Mouse (Mus musculus): ENCODE measurements around the gene Hsd17b13.
"Not testable (repeated sequence)": the region's sequence is repeated elsewhere in the genome, so short reads cannot be mapped to it uniquely, and the experiment has no call there.

Hsd17b13 gene

DNA sequence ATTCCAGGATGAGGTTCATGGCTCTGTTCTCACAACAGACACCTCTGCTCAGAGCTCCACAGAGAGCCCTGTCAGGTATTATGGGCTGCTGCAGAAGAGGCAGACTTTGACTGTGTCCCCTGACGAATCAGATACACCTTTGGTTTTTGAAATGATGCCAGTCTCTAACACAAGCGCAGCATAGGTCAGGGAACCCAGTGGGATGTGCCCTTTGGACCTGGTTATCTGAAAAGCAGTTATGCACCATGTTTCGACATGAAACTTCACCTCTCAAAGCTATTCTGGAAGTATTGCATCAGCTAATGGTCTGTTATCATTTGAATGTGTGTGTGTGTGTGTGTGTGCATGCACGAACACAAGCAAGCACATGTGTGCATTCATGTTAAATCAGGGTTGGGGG lies at the start of gene Hsd17b13:
Gene Hsd17b13, minus strand, starts transcription at position 114 of the 400 bp plus-strand sequence.
- no peak for DNase-seq (ENCODE audit: low read depth, low spot score)

- DNase-seq (ENCODE audit: low read depth, low spot score) = no peak
These were observed 48.1 kb upstream of the Hsd17b13 start for GRCm38 (mm10) chr5:104025245-104025854.

GRCm38 (mm10) chr5:104024762-104025161 lies 47.6 kb upstream of the Hsd17b13 start:
- no peak for DNase-seq (ENCODE audit: low read depth, low spot score)

DNA sequence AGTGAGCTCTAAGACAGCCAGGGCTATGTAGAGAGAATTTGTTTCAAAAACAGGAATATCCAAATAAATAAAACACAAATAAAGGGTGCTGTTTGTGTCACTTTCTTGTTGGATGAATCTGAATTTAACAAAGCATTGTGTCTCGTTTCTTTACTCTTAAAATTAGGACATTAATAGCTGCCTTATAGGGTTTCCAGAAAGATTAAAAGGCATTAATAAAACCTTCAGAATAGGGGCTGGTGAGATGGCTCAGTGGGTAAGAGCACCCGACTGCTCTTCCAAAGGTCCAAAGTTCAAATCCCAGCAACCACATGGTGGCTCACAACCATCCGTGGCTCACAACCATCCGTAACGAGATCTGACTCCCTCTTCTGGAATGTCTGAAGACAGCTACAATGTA lies 47.0 kb upstream of the Hsd17b13 start:
- not testable (repeated sequence) for DNase-seq (ENCODE audit: low read depth, low spot score)

GRCm38 (mm10) chr5:104023289-104024020 lies 46.2 kb upstream of the Hsd17b13 start:
- no peak for DNase-seq (ENCODE audit: low read depth, low spot score)

GRCm38 (mm10) chr5:104022558-104022957 lies 45.3 kb upstream of the Hsd17b13 start:
- no peak for DNase-seq (ENCODE audit: low read depth, low spot score)

DNA sequence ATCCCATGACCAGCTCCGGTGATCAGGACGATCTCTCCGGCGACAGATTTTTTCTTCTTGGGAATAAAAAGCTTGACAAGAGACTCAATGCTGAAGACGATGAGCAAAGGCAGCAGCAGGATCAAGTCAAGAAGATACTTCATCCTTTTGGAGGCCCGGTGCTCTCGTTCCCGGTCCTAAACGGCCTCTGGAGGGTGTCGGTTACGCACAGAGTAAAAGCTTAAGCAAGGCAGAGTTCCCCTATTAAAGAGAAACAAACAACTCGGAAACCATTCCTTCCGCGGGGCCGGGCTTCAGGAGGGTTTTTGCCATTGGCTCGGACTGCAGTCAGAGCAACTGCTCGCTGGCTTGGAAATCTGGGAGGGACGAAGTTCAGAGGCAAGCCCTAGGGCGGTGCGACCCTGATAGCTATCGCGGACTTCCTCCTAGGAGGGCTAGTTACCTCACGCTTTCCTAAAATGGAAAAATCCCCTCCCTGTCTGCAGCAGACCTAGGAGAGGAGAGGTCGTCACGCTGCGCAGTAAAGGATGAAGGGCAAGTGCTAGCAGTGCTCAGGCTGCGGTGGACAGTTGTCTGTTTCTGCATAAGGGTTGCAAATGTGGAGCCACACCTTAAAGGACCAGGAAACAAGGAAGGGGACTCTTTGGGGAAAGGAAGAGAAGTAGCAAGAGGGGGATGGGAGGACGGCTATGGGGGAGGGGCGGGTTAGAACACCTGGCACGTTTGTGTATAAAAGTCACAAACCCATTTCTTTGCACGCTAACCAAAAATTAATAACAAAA lies 44.6 kb upstream of the Hsd17b13 start, which contains the start of gene Hsd17b11:
Gene Hsd17b11, minus strand, starts transcription at position 323 of the 782 bp plus-strand sequence.
- peak; percentile 32 for DNase-seq (ENCODE audit: low read depth, low spot score)

- no peak for DNase-seq (ENCODE audit: low read depth, low spot score)
These were observed 34.2 kb upstream of the Hsd17b13 start for GRCm38 (mm10) chr5:104011419-104011818.

DNA sequence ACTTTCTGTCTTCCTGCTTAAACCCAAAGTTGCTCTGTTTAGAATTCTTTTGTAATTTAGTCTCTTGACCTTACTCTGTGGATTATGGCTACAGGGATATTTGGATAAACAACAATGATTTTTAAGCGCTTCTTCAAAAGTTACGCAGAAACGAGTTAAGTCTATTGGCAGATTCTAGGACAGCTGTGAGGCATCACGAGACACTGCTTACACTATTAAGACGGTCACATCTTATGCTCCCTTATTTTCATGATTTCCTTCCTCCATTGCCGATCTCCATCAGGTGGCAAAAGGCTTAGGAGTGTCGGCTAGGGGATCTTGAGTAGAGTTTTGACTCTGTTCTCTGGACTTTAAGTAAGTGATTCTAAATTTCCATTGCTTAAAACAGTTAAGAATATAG lies 33.1 kb upstream of the Hsd17b13 start:
- DNase-seq (ENCODE audit: low read depth, low spot score) = no peak

DNA sequence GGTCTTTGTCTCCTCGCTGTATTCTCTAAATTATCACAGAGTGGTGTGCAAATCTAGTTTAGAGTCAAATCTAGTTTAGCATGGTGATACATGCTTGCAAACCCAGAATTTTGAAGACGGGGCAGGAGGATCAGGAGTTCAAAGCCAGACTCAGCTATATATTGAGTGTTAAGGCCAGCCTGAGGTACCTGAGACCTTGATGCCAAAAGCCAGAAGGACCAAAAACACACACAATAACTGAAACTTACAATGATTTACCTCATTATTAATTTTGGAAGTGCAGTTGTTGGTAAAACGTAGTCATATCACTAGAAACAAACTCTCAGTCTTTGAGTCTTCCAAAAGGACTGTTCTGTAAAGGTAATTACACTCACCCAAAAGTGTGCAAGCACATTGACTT lies 32.2 kb upstream of the Hsd17b13 start:
- no peak for DNase-seq (ENCODE audit: low read depth, low spot score)

DNA sequence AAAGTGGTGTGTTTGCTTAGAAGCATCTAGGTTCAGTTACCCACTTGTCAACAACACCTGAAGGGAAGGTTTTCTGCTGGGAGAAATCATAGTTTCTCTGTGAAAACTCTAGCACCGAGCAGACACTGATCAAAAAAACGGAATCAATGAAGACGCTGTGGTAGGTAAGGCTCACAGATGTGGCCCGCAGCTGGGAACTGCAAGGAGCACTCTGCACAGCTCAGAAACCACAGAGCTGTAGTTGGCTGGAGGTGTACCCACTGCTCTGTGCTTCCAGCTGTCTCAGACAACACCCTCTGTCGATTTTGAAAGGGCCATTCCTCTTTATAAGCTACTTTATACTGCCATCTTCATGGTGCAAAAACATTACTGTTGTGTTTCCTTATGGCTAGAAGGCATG lies 30.6 kb upstream of the Hsd17b13 start:
- DNase-seq (ENCODE audit: low read depth, low spot score) = no peak

GRCm38 (mm10) chr5:104006811-104007210 lies 29.6 kb upstream of the Hsd17b13 start:
- DNase-seq (ENCODE audit: low read depth, low spot score) = no peak

DNA sequence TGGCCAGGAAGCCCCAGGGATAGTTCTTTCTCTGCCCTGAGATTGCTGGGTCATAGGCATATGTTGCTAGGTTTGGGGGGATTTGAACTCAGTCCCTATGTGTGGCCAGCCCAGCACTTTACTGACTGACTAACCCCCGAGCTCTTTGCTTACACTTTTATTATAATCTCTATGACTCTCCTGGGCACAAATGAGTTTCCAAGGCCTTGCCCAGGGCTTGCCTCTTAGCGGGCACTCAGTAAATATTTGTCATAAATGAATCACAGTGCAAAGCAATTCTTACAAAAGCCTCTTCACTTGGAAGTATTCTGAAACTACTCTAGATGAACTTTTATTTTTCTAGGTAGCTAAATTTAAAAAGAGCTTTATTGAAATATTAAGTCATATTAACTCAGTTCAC lies 26.7 kb upstream of the Hsd17b13 start:
- DNase-seq (ENCODE audit: low read depth, low spot score) = no peak

- no peak for DNase-seq (ENCODE audit: low read depth, low spot score)
These were observed 26.2 kb upstream of the Hsd17b13 start for GRCm38 (mm10) chr5:104003256-104003931.

GRCm38 (mm10) chr5:104002549-104003255 lies 25.5 kb upstream of the Hsd17b13 start:
- DNase-seq (ENCODE audit: low read depth, low spot score) = no peak

DNA sequence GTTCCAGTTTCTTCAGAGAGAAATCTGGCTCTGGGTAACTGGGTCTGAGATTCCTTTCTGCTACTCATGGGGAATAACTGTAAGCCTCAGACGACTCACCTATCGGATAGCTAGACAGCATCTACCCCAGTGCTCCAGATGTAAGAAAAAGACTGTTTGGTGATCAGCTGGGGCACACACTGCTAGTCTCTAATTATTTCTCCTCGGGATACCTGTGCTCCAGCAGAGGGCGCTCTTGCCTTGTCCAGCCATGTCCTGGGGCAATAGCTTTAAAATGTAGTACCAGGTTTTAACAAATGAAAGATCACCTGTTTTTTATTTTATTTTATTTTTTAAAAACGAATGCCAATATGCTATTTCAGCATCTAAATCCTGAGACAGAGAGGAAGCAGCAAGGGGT lies 22.5 kb upstream of the Hsd17b13 start:
- no peak for DNase-seq (ENCODE audit: low read depth, low spot score)

DNA sequence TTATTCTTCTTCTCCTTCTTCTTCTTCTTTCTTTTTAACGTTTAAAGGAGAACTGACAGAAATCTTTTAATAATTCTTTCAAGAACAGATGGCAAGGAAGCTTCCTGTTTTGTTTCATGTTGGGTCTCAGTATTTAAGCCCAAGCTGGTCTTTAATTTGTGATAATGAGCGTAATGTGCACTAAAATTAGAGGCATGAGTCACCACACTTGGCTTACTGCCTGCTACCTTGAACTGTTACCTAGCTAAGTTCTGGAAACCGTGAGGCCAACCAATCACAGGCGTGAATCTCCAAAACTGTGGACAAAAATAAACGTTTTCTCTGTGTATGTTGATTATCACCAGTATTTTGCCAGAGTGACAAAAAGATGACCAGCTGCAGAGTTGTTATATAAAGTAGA lies 21.5 kb upstream of the Hsd17b13 start:
- no peak for DNase-seq (ENCODE audit: low read depth, low spot score)

- DNase-seq (ENCODE audit: low read depth, low spot score) = no peak
These were observed 18.0 kb upstream of the Hsd17b13 start for GRCm38 (mm10) chr5:103995181-103995580.

GRCm38 (mm10) chr5:103994669-103995068 lies 17.5 kb upstream of the Hsd17b13 start:
- DNase-seq (ENCODE audit: low read depth, low spot score) = no peak

- DNase-seq (ENCODE audit: low read depth, low spot score) = no peak
These were observed 16.4 kb upstream of the Hsd17b13 start for GRCm38 (mm10) chr5:103993601-103994000.

DNA sequence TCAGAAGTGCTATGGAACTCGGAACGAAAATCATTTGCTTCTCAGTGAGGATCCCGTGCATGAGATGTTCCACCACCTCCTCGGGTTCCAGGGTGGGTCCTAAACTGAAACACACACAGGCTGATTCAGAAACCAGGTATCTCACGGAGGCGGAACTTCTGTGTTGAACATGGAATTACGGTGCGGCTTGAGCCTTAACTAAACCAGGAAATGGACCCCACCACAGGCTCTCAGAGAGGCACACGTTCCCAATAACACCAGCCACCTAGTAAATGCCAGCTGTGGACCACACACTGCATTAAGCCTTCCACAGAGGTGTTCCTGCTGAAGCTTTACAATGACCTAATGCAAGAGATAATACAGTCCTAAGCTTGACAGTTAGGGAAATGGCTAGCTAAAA lies 15.6 kb upstream of the Hsd17b13 start:
- no peak for DNase-seq (ENCODE audit: low read depth, low spot score)
